Mouse (Mus musculus): ENCODE data around the gene Irgc1.

DNA sequence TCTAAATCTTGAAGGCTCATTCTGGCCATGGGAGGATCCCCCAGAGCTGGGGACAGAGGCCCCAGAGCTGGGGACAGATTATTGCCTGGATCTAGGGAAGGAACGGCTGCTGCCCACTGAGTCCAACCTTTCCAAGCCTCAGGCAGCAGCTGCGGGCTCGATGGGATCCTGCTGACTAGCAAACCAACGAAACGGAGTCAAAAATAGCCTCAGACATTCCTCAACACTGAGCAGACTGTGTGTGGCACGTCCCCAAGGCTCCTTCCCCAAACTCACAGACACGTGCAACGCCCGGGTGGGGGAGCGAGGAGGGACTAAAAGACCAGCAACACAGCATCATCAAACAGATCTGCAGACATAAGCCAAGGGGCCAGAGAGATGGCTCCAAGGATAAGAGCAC is 14.1 kb downstream of the Irgc1 start:
- TF ChIP-seq CTCF (IDR thresholded peaks at IDR 0.05; ENCODE audit: low read depth, low read length) (no peak), POLR2A (IDR thresholded peaks at IDR 0.05; ENCODE audit: borderline replicate concordance, low read depth, low read length) (no peak)

Data from bone marrow macrophage, adult 2 months (primary cell).